Mouse (Mus musculus) regulatory T cell (primary cell): ENCODE data around the gene Gstt1.

ENCODE experiments used
- in situ Hi-C: fragments of 300-600 bp; cut with MboI, MseI; formaldehyde crosslinking; loops from one replicate; pipeline ENCODE4 v1.15.1; 2025; ENCODE audit warnings: high pct_unique_total_duplicates

Gstt1 gene

DNA sequence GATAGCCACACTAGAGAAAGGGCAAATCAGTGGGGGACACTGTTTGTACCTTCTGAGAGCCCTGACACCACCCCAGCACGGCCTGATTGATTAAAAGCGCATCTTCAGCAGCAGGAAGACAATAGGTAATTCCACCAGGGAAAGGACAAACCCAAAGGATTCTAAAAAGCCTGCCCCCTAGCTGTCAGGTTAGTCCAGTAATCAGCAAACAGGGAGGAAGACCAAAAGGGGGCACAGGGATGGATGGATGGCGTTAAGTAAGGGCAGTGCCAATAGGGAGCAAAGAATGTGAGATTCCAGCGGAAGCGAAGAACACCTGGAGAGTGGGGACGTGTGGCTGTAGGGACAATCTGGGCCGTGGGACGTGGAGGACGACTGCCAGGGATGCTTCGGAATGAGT is 20.3 kb upstream of the Gstt1 start:
- in situ Hi-C loops: no loop called here

DNA sequence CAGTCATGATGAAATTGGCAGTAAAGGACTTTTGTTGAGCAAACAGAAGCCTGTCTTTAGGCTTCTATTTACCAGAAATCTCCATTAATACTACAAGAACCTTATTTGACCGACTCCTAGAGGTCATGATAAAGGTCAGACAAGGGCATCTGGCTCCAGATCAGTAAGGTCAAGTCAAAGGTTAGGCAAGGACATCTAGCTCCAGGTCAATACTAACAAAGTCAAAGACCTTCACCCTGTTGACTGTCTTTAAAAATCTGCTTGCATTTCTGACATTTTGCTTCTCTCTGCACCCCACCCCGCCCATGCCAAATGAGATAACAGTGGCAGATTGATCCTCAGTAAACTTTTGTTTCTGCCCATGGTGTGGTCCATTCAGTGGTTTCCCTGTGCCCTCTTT is 5.8 kb upstream of the Gstt1 start:
- in situ Hi-C loops: loop anchor here (10.0 kb wide), 1 partner anchor 1951 kb away; the partner anchor contains the start of genes Gm3233 and Gm9736

DNA sequence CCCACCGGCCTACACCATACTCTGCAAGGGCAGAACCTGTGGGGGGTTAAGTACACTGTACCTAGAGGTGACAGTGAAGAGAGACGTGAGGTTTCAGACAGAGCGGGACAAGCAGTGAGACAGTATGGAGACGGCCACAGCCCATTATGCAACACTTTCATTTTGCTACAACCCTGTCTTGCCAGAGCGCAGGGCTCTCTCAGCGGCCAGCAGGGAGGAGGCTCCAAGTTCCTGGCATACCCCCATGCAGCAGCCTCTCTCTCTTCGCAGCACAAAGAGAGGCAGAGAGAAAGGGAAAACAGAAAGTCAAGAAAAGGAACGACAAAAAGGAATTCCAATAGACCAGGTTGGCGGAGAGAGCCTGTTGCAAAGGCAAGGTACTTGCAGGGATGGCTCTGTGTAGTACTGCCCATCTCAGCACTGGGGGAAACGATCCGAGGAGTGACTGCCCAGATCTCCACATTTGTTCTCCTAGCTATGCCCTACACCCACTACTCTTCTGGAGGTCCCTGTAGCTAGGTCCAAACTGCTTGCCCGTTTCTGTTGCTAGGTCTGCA is 687 bp downstream of the Gstt1 start:
- in situ Hi-C loops: no loop called here

DNA sequence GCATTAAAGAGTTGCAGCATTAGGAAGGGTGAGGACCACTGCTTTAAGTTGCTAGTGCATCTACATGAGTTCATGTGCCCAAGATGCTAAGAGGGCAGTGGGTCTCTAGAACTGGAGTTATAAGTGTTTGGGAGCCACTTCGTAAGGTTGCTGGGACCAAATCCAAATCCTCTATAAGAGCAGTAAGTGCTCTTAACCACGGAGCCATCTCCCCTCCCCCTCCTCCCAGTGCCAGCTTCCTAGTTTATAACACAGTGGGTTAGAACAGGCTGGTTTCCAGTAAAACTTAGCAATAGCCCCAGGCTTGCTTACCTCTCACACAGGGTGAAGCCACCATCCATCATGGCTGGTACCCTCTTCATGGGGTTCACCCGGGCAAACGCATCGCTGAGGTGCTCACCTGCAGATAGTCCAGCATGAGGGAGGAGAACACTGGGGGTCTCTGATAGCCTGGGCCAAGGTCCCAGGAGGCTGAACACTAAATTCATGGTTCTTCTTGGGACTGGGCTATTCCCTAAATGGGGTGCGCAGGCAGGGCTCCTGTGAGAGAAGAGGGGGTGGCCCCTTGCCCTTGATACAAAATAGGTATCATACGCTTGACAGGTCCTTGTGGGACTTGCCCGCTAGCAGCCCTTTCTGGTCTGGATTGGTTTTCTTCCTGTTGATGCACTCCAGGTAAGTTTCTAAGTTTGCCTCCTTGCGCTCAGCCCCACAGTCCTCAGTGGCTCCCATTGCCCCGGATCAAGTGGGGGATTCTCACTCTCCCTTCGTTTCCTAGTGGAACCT is 1.5 kb downstream of the Gstt1 start:
- in situ Hi-C loops: no loop called here

DNA sequence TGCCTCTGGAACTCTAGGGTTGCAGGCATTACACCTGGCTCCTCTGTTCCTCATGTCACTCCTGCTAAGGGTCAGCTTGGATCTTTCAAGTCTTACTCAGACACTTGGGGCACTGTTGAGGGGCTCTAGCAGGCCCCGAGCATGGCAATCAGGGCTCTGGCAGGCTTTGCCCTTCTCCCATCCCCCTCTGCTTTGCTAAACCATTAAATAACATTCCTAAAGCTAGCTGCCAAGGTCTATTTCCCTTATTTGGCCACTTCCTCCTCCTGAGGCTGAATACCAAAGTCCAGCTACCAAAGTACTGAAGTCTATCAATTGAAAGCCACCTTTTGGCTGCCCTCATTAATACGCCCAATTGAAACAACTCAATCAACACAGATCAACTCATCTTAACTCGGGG is 3.5 kb downstream of the Gstt1 start:
- in situ Hi-C loops: no loop called here

DNA sequence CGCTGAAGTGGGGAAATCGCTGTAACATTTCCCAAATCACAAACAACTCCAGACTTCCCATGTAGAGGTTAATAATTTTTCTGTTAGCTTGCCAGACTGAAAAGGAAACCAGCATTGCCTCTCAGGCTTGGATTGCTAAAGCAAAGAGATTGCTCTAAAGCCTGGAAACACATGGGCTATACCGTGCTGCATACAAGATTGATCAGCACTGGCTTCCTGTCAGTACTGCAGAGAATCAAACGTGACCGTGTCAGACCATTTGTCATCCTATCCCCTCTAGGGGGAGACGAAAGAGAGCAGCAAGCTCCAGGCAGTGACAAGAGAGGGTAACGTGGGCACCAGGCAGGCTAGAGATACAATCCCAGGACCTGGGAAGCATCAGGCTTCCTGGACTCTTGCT is 7.6 kb downstream of the Gstt1 start:
- in situ Hi-C loops: no loop called here

DNA sequence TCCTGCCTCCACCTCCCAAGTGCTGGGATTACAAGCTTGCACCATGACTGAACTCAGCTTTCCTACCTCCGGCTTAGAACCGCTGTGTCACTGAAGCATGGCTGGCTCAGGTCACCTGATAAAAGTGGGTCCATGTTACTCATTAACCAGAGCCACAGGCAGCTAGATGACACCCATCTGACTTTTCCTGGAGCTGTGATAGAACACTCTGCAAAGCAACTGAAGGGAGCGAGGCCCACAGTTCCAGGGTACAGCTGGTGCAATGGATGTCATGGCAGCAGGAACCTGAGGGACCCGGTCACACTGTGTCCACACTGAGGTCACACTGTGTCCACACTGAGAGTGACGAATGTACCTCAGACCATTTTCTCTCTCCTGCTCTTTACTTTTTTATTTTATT is 8.5 kb downstream of the Gstt1 start:
- in situ Hi-C loops: no loop called here

DNA sequence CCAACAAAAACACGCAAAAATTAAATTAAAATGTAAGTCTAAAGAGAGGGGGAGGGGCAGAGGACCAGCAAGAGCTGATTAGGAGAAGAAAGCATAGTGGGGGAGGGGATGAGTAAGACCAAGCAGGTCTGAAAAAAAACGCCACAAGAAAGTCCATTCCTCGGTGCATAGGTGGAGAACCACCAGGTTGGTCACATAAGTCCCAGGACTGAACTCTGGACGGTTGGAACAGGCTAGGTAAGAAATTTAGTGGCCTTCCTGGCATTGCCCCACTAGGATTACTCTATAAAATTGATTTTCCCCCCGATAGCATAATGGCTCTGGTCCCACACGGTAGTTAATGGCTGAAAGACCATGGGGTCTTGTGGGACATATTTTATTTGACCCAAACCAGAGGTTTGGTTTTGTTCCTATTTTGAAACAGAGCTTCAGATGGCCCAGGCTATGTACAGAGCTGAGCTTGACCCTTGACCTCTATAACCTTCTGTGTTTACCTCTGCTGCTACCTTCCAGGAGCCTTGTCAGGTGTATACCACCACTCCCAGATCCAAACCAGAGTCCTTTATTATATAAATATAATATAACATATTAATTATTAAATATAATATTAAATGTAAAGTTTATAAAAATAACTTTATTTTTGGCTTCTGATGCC is 9.2 kb downstream of the Gstt1 start:
- in situ Hi-C loops: no loop called here

DNA sequence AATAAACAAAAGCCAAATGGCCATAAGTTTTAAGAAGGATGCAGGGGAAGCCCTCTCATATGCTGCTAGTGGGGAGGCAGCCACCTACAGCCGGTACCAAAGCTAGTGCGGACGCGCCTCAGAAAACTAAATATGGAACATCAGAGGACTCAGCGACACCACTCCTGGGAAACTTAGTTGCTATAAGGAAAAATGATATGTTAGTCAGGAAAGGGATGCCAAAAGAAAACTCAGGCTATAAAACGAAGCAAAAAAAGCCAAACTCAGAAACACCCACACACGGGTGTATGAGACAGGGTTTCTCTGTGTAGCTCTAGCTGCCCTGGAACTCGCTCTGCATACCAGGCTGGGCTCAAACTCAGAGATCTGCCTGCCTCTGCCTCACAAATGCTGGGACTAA is 10.1 kb downstream of the Gstt1 start:
- in situ Hi-C loops: no loop called here

DNA sequence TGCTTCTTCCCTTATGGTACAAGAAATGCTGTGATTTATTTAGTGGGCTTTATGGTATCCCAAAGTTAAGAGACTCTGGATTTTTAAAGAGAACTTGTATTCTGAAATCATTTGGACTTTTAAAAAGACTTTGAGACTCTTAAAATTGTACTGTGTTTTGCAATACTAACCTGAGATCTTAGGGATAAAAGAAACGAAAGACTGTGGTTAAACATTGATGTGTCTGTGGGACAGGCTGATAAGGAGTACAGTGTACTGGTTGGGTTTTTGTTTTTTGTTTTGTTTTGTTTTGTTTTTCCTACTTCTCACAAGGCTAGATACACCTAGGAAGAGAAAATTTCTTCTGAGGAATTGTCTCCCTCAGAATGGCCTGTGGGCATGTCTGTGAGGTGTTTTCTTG is 12.9 kb downstream of the Gstt1 start:
- in situ Hi-C loops: no loop called here

DNA sequence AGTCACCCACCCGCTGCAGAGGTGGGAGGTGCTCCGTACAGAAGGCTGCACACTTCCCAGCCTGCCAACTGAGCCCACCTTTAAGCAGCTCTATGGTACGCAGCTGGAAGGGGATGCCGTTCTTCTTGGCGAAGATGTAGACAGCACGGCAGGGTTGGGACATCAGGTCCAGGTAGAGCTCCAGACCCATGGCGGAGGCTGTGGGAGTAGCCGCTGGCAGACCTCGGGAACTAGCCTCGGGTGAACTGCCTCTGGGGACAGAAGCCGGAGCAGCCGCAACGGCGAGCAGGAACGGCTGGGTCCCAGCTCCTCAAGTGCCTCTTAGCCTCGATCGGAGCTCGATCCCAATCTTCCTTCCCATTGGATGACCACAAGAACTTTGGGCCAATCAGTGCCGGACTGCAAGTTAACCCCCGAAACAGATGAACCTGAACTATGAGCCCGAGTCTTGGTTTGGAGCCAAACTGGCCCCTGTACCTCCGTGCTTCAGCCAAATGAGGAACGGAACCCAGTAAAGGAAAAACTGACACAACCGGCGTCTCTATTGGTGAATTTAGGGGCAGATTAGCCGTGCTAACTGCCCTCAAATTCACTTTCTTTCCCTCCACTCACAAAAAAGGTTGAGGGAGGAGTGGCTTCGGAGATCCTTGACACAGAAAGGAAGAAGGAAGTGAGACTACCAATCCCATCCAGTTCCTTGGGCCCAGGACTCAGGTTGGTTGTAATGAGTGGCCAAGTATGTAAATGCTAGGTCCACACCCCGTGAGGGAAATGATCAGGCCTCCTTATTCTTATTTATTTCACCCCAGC is 17.4 kb downstream of the Gstt1 start, which contains the start of the genes Gm20441 and Gstt3:
TSS of gene Gm20441 (minus strand) at position 186 of the 810 bp plus-strand sequence.
TSS of gene Gstt3 (minus strand) at position 646 of the 810 bp plus-strand sequence.
- in situ Hi-C loops: no loop called here

DNA sequence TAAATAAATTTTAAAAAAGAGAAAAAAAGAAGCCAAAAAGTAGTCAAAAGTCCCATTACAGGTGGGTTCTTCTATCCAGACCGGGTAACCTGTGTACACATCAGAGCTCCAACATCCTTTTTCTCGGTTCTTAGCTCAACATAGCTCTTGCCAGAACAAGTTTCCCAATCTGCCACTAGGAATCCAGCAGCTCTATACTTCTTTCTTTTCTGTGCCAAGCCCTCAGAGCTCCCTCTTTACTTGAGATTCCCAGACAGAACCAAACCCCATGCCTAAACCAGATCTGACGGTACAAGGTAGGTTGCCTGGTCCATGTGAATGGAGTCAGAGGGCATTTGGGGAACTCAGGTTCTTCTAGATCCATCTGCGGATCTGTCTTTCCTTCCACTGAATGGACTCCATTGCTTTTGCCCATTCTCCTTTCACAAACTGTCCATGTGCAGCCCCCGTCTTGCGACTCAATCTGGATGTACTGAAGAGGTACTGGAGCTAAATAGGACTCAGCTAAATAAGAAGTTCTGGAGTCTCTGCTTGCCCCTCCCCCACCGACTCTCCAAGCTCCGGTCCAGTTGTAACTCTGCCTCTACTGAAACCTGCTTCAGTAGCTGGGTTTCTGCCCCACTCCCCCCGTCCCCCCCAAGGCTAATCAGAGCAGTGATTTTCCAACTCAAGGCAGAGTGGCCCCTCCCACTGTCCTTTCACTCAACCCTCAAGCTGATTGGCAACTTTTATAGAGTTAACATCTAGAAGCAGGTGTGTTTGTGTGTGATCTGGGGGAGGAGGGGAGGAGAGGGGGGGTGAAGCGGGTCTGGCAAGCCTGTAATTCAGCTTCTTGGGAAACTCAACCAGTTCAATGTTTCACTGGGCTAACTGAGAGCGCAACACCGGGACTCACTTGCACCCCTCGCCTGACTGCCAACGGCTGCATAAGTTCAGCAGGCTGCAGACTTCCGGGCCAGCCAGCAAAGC is 18.9 kb downstream of the Gstt1 start:
- in situ Hi-C loops: no loop called here

DNA sequence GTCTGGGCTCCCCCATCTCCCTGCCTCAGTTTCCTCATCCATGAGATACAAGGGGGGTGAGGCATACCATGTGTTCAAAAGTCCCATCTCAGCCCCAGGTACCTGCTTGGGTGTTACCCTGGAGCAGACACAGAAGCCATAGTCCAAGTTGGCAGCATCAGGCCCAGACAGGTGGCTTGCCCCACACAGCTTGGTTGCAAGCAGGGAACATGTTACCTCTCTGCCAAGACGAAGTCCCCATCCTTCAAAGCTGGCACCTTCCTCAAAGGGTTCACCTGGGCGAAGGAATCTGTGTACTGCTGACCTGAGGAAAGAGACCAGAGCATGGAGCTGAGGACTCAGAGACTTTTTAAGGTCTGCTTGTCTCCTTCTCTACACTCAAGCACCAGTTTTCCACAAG is 20.5 kb downstream of the Gstt1 start:
- in situ Hi-C loops: no loop called here

DNA sequence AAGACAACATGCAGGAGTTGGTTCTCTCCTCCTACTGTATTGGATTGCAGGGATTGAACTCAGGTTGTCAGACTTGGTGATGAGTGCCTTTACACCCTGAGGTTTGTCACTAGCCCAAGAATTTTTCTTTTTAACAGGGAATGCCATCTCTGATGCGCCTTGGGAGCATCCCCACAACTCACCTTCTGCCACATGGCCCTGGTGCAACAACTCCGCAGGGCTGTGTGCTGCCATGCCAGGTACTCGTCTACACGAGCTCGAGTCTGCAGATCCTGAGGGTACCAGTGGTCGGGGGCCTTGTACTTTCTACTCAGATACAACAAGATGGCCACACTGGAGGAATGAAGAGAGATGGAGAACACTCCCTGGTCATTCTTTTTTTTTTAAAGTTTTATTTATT is 21.8 kb downstream of the Gstt1 start:
- in situ Hi-C loops: no loop called here

DNA sequence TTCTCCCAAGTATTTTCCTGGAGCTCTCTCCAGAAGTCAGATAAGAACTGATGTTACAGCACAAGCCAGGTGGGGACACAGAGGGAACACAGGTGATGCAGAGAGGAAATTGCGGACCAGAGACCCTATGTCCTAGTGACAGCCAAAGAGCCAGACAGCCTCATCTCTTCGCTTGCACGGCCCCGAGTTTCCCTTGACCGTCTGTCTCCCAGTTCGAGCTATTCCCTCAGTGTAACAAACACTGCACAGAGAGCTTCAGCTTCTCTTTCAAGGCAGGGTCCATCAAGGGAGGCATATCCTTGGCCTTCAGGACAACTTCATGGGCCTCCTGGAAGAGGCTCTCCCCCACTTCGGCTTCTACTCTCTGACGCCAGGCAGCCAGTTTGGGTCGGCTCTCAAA is 23.8 kb downstream of the Gstt1 start:
- in situ Hi-C loops: no loop called here

DNA sequence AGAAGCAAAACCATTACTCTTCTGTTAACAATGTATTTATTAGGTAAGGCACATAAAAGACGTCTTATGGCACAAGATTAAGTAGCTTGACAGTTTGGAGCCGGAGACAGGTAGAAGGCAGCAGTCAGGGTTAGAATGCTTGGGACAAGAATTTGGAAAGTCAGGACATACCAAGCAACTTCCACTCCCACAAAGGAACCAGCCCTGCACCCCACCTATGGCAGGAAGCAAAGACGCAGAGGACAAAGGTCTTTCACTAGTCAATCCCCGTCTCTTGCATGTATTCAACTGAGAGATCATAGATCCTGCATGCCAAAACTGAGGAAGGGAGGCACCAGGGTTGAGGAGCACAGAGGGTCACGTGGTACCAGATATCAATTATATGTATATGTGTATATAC is 24.3 kb downstream of the Gstt1 start:
- in situ Hi-C loops: no loop called here

DNA sequence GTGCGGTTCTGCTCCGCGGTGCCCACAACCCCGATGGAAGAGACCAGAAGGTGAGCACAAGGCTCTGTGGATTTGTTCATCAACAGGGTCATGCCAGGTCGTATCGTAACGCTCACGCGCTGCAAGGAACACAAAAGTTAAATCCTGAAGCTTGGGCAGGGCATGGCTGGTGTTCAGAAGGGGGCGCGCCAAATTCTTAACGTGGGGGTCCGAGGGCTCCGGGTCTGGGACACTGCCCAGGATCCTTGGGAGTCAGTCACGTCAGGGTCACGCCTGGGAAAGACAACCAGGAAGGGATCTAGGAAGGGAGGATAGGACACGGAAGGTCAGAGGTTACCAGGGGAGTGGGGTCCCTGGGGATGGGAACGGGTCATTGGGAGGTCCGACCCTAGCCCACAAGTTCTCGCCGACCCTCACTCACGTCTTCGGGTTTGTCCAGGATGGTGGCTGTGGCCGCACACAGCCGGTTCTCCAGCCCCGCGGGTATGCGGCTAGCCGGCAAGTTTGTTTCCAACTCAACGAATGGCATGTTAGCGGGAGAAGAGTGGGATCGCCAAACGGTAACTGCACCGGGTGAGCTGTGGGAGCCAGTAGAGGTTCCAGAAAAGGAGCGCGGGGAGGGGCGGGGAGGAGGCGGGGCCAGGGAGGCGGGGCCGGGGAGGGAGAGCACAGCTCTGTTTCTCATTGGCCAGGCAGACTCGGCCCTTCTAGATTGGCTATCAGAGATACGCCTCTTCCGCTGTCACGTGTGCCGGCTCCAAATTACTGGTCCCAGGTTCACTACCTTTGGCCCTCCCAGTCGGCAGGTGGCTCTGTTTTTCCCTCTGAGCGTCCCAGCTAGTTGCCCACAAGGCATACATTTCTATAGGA is 25.4 kb downstream of the Gstt1 start, which contains the start of gene Ddt:
TSS of gene Ddt (minus strand) at position 620 of the 870 bp plus-strand sequence.
- in situ Hi-C loops: no loop called here

DNA sequence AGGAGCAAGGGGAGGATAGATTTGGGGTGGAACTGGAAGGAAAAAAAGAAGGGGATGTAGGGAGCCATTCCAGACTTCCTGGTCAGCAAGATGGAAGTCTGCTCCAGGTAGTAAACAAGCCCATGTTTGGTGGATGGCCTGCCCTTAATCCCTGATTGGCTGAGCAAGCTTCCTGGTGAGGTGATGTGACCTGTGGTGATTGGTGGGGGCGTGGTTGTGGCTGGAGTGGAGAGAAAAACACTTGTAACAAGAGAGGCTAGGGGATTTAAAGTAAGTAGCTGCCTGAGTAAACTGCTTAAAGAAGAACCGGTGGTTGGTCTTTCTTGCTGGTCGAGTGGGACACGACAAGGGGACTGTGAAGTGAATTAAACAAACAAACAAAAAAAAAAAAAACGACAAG is 30.6 kb downstream of the Gstt1 start:
- in situ Hi-C loops: loop anchor here (5.0 kb wide), 1 partner anchor 60 kb away; no protein-coding TSS in a partner anchor

DNA sequence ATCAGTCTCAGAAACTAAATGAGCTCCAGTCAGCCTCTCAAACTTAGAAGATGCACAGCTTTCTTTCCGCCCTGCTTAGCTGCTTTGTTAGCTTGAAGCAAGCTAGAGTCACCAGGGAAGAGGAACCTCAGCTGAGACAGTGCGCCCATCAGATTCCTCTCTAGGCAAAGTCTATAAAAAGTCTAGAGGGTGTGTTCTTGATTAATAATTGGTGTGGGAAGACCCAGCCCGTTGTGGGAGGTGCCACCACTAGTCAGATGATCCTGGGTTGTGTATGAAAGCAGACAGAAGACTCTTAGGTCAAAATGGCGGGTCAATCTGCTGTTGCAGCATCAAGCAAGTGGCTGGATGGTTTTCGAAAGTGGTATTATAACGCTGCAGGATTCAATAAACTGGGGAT is 31.5 kb downstream of the Gstt1 start:
- in situ Hi-C loops: loop anchor here (5.0 kb wide), 1 partner anchor 60 kb away; no protein-coding TSS in a partner anchor
